Mouse (Mus musculus): ENCODE results near the gene Ddx39b. TPM values are rescaled to one million over a fixed set of nuclear protein-coding genes. Genes with fewer than 3 reads are reported as not detected.
"Not testable (repeated sequence)": the region's sequence is repeated elsewhere in the genome, so short reads cannot be mapped to it uniquely, and the experiment has no call there.

The Ddx39b gene
- polyA plus RNA-seq, 1 experiment, result 382 TPM

DNA sequence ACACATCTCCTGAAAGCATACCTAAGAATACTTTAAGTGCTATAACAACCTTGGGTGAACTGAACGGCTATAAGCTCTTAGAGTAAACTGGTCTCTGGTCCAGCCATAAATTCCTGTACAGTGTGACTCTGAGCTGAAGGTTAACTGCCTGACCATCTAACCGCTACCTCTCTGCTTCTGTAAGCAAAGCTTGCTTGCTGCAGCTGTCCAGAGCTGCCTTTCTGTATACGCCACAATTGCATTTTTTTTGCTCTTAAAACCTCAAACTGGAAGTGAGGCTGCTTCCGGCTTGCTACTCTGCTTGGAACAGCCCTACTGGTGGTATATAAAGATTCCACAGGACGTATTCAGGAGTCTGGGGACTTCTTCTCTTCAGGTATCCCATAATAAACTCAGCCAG, 8.9 kb upstream of the Ddx39b start:
- no peak overlapping the region for H3K27ac ChIP-seq (ENCODE audit: insufficient read depth, low read length)
- no peaks in the 10 kb centered on the region for H3K4me1 ChIP-seq (ENCODE audit: control insufficient read depth, insufficient read depth, low read length)
- TF ChIP-seq CTCF (IDR thresholded peaks at IDR 0.05; ENCODE audit: extremely low read depth, insufficient read depth, low read length) (no peak), POLR2A (IDR thresholded peaks at IDR 0.05; ENCODE audit: extremely low read depth, insufficient read depth, low read length) (no peak)
- no peak overlapping the region for H3K4me3 ChIP-seq (ENCODE audit: insufficient read depth, low read length)

DNA sequence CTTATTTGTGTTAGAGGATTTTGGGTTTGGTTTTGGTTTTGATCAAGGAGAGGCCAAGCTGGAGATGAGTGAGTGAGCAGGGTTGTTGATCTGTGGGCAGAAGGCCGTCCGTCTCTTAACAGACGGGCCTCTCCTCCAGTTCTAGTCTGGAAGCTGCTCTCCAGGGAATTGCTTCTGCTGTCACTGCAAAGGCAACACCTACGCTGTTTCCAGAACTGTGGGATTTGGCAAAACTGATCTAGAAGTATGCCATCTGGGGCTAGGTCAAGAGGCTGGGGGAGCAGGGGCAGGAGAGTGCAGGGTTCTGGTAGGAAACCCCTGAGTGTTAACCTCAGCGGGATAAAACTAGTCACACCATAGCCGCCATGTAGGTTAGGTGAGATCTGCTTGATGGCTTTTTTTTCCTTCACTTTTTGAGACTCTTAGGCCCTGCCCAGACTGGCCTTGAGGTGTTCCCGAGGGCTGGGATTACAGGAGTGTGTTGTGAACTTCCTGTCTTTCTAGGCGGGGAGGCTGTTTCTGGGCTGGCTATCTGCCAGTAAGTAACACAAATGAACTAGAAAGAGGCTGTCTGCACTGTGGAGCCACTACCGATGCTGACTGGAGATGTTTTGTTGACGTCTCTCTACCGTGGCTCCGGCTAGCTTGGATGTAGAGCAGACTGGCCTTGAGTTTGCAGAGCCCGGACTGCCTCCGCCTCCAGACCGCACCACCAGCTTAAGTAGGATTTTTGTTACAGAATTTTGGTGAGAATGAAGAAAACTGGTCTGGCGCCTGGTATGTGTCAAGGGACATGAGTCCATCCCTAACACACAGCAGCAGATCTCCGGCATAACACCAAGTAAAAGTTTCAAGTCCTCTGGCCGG, 8.2 kb upstream of the Ddx39b start, which contains the start of gene Atp6v1g2:
Gene Atp6v1g2 (plus strand): TSS at position 547 of the 867 bp plus-strand sequence.
- Histone ChIP-seq H3K27ac (ENCODE audit: insufficient read depth, low read length) (no peak within 1 kb of the TSS), H3K4me3 (ENCODE audit: insufficient read depth, low read length) (peak within 1 kb of the TSS; percentile 50; the same call in 1 of the 2 replicates), H3K4me1 (ENCODE audit: control insufficient read depth, insufficient read depth, low read length) (no peaks in the 10 kb centered on the region)
- TF ChIP-seq CTCF (IDR thresholded peaks at IDR 0.05; ENCODE audit: extremely low read depth, insufficient read depth, low read length) (no peak), POLR2A (IDR thresholded peaks at IDR 0.05; ENCODE audit: extremely low read depth, insufficient read depth, low read length) (no peak)

DNA sequence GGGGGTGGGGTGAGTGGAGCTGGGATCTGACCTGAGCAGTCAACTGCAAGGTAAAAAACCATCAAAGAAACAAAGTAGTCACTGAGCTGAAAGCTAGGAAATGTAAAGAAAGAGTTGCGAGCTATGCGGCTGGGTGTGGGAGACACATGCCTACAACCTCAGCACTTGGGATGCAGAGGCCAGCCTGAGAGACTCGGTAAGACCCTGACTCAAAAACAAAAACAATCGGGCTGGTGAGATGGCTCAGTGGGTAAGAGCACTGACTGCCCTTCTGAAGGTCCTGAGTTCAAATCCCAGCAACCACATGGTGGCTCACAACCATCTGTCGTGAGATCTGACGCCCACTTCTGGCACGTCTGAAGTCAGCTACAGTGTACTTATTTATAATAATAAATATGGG, 7.5 kb upstream of the Ddx39b start:
- not testable (repeated sequence) for H3K4me3 ChIP-seq (ENCODE audit: insufficient read depth, low read length); H3K27ac ChIP-seq (ENCODE audit: insufficient read depth, low read length); H3K4me1 ChIP-seq (ENCODE audit: control insufficient read depth, insufficient read depth, low read length)

DNA sequence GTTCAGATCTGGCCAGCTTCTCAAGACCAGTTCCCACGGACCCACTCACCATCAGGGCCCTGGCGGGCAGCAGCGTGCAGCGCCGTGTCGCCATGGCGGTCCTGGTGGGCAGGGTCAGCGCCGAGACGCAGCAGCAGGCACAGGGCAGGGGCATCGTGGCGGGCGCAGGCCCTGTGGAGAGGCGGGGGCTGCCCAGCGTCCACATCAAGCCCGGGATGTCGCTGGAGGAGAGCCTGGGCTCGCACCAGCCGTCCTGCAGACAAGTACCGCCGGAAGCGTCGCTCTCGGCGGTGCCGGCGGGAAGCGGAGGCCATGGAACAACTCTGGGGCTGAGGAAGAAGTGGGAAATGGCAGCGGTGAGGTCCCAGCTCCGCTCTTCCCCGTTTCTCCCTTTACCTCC, 6.6 kb upstream of the Ddx39b start:
- H3K27ac ChIP-seq (ENCODE audit: insufficient read depth, low read length), result peak overlapping the region; percentile 72
- no peak for TF ChIP-seq CTCF (IDR thresholded peaks at IDR 0.05; ENCODE audit: extremely low read depth, insufficient read depth, low read length)
- TF ChIP-seq POLR2A (IDR thresholded peaks at IDR 0.05; ENCODE audit: extremely low read depth, insufficient read depth, low read length), result no peak

DNA sequence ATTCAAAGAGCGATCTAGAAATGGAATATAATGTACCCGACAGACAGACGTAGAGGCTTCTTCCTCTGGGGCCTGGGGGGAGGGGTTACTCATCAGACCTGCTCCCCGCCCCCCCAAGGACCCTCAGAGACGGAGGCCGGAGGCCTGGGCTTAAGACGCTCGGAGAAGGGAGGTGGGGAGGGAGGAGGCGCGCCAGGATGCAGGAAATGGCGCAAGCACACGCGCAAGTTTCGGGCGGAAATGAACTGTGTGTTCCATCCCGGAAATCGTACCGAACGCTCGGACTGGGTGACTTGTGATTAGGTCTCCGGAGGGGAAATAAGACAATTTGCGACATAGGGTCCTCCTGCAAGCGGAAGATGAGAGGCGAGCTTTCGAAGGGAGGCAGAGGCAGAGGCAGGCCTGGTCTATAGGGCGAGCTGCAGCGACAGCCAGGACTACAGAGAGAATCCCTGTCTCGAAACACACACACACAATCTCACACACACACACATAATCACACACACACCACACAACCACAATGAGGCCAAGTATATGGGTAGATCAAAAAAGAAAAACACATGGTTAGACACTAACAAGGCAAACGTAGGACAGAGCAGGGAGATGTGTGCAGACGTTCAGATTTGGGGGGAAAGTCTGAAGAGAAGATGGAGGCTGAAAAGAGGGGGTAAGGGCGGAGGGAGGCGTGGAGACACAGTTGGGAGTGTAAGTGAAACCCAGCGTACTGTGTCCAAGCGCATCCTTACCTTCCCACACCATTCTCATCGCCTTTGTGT, 5.7 kb upstream of the Ddx39b start, which contains the start of gene Nfkbil1:
Gene Nfkbil1 (minus strand): TSS at position 179 of the 776 bp plus-strand sequence.
- peak within 1 kb of the TSS; percentile 50 for H3K4me3 ChIP-seq (ENCODE audit: insufficient read depth, low read length)
- peaks cover 4% of the 10 kb centered on the region; the same call in 1 of the 2 replicates for H3K4me1 ChIP-seq (ENCODE audit: control insufficient read depth, insufficient read depth, low read length)
- H3K27ac ChIP-seq (ENCODE audit: insufficient read depth, low read length), result peak within 1 kb of the TSS; percentile 80
- no peak for TF ChIP-seq CTCF (IDR thresholded peaks at IDR 0.05; ENCODE audit: extremely low read depth, insufficient read depth, low read length)
- TF ChIP-seq POLR2A (IDR thresholded peaks at IDR 0.05; ENCODE audit: extremely low read depth, insufficient read depth, low read length), result peak; percentile 96

More for the DNA sequence above, 6.6 kb upstream of the Ddx39b start:
- no peaks in the 10 kb centered on the region for H3K4me1 ChIP-seq (ENCODE audit: control insufficient read depth, insufficient read depth, low read length)
- H3K4me3 ChIP-seq (ENCODE audit: insufficient read depth, low read length), result peak overlapping the region; percentile 50

DNA sequence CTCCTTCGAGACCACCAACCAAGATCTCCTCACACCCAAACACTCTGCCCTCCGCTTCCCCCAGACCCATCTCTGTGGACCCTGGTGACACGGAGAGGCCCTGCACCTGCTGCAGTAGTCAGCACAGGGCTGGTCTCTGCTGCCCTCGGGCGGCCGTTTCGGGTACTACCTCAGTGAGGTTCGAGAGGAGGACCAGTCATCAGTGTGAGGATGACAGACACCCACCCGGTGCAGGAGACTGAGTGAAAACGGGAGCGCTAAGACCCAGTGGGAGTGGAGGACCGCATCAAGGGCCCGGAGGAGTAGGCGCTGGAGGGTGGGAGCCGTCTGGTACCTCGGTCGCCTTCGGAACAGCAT, 5.2 kb upstream of the Ddx39b start:
- H3K4me3 ChIP-seq (ENCODE audit: insufficient read depth, low read length), result peak overlapping the region; percentile 50
- peak overlapping the region; percentile 80 for H3K27ac ChIP-seq (ENCODE audit: insufficient read depth, low read length)
- TF ChIP-seq POLR2A (IDR thresholded peaks at IDR 0.05; ENCODE audit: extremely low read depth, insufficient read depth, low read length) (peak; percentile 83), CTCF (IDR thresholded peaks at IDR 0.05; ENCODE audit: extremely low read depth, insufficient read depth, low read length) (peak; percentile 94)
- H3K4me1 ChIP-seq (ENCODE audit: control insufficient read depth, insufficient read depth, low read length), result peaks cover 6% of the 10 kb centered on the region; the same call in 1 of the 2 replicates

DNA sequence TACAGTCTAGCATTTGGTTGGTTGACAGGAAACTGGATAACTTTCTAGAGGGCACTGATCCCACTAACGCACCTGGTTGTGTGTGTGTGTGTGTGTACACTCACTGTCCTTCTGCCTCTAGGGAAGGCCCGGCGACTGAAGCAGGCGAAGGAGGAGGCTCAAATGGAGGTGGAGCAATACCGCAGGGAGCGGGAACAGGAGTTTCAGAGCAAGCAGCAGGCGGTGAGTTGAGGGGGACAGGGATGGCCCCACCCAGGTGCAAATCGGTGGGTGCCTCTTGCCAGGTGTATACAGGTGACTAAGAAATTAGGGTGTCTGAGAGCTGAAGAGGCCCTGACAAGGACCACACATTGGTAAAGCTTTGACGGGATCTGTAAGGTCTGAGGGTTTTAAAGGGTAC, 4.5 kb upstream of the Ddx39b start:
- TF ChIP-seq CTCF (IDR thresholded peaks at IDR 0.05; ENCODE audit: extremely low read depth, insufficient read depth, low read length) (no peak), POLR2A (IDR thresholded peaks at IDR 0.05; ENCODE audit: extremely low read depth, insufficient read depth, low read length) (peak; percentile 57; the same call in 1 of the 2 replicates)
- peaks cover 6% of the 10 kb centered on the region; the same call in 1 of the 2 replicates for H3K4me1 ChIP-seq (ENCODE audit: control insufficient read depth, insufficient read depth, low read length)
- peak overlapping the region; percentile 52 for H3K27ac ChIP-seq (ENCODE audit: insufficient read depth, low read length)
- peak overlapping the region; percentile 50 for H3K4me3 ChIP-seq (ENCODE audit: insufficient read depth, low read length)

DNA sequence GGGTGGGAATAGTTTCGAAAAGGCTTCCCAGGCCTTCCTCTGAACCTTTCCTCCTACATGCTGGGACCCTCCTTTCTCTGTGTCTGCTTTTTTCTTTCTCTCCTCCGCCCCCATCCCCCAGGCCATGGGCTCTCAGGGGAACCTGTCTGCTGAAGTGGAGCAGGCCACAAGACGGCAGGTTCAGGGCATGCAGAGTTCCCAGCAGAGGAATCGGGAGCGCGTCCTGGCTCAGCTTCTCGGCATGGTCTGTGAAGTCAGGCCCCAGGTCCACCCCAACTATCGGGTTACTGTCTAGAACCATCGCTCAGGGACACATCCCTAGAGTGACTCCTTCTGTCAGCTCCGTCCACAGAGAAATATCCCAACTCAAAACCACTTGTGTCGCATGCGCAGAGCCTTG, 4.0 kb upstream of the Ddx39b start:
- peak overlapping the region; percentile 50 for H3K4me3 ChIP-seq (ENCODE audit: insufficient read depth, low read length)
- H3K27ac ChIP-seq (ENCODE audit: insufficient read depth, low read length), result no peak overlapping the region
- peaks cover 6% of the 10 kb centered on the region; the same call in 1 of the 2 replicates for H3K4me1 ChIP-seq (ENCODE audit: control insufficient read depth, insufficient read depth, low read length)
- TF ChIP-seq POLR2A (IDR thresholded peaks at IDR 0.05; ENCODE audit: extremely low read depth, insufficient read depth, low read length), result no peak
- TF ChIP-seq CTCF (IDR thresholded peaks at IDR 0.05; ENCODE audit: extremely low read depth, insufficient read depth, low read length), result no peak

DNA sequence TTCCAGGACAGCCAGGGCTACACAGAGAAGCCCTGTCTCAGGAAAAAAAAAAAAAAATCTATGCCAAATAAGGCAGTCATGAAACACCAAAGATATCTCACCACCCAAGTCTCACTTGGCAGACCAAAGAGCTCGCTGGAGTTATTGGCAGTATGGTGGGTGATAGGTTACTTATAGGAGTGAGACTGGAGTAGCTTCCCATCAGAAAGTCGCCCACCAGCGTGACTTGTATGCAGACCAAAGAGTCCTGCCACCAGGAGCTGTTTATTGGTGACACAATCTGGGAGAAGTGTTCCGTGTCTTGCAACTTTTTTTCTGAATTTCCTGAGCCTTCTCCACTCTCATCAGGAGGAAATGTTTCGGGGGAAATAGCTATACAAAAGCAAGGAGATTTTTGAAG, 1.8 kb upstream of the Ddx39b start:
- Histone ChIP-seq H3K27ac (ENCODE audit: insufficient read depth, low read length) (no peak overlapping the region), H3K4me1 (ENCODE audit: control insufficient read depth, insufficient read depth, low read length) (peaks cover 12% of the 10 kb centered on the region; the same call in 1 of the 2 replicates), H3K4me3 (ENCODE audit: insufficient read depth, low read length) (no peak overlapping the region)
- TF ChIP-seq POLR2A (IDR thresholded peaks at IDR 0.05; ENCODE audit: extremely low read depth, insufficient read depth, low read length) (no peak), CTCF (IDR thresholded peaks at IDR 0.05; ENCODE audit: extremely low read depth, insufficient read depth, low read length) (no peak)

All from cortical plate, adult 2 months (tissue).